Mouse (Mus musculus) layer of hippocampus, adult 8-10 months (tissue): Measurements from ENCODE around the gene St14. TPM values are rescaled to one million over a fixed set of nuclear protein-coding genes. Genes with fewer than 3 reads are reported as not detected.
"Not testable (repeated sequence)": the region's sequence is repeated elsewhere in the genome, so short reads cannot be mapped to it uniquely, and the experiment has no call there.

ENCODE experiments used
- DNase-seq, 2 experiments: peaks; one replicate each; pipeline ENCODE4 v3.0.0; 2022; ENCODE audit warnings: low spot score in 2 of 2
- total RNA-seq, 4 experiments: library from RNA; stranded (reverse); gene quantifications; 2 replicates each; pipeline ENCODE4 v1.2.4; 2022

Gene St14
- total RNA-seq = 10 to 100 TPM in 1 of 4 experiments, 1 to 10 TPM in 1, under 1 TPM in 2; 0.70 to 14.8 (median 5.4) TPM

DNA sequence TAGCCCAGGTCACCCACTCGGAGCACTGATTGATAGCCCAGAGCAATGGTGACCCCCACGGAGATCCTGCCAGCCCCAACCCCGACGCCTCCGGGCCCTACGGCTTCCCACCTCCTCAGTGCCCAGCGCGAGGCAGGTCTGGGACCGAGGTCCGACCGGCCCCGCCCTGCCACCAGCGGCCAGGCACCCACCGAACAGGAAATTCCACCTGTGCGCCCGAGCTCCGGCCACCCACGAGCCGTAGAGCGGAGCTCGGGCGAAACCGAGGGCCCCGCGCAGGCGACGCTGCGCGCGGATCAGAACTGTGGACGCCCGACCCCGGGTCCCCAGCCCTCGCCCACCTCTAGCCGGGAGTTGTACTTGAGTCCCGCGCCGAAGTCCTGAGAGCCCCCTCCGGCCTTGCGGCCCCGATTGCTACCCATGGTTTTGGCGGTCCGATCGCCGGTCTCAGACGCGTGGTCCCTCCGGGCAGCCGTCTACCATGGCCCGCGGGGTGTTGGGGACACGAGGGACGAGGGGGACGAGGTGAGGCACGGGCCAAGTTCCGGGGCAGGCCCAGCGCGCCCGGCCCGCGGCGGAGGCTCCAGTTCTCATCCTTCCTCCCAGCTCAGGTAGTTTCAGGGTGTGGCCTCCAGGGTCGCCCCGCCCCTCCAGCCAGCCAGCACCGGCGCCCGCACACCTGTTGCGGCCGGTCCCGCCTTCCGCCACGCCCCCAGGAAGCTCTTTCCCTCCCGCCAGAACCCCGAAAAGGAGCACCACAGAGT, at the start of gene St14:
TSS of gene St14 (minus strand) at position 649 of the 764 bp plus-strand sequence.
- no peak for DNase-seq

DNA sequence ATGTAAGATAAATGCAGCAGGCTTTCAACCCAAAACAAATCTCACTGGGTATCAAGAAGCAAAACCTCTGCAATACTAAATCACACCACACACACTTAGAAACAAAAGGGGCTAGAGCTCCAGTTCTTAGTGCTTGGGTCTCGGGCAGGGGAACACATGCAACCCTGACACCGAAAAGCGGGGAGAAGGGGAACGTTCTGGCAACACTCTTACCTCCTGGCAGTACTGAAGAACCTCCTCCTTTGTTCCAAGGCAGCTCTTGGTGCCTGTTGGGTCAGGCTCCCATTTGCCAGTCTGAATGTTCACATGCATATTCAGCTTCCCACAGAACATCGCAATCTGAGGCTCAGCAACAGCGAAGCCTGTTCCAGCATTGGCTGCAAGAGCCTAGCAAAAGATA, 46.0 kb upstream of the St14 start:
- no peak for DNase-seq

DNA sequence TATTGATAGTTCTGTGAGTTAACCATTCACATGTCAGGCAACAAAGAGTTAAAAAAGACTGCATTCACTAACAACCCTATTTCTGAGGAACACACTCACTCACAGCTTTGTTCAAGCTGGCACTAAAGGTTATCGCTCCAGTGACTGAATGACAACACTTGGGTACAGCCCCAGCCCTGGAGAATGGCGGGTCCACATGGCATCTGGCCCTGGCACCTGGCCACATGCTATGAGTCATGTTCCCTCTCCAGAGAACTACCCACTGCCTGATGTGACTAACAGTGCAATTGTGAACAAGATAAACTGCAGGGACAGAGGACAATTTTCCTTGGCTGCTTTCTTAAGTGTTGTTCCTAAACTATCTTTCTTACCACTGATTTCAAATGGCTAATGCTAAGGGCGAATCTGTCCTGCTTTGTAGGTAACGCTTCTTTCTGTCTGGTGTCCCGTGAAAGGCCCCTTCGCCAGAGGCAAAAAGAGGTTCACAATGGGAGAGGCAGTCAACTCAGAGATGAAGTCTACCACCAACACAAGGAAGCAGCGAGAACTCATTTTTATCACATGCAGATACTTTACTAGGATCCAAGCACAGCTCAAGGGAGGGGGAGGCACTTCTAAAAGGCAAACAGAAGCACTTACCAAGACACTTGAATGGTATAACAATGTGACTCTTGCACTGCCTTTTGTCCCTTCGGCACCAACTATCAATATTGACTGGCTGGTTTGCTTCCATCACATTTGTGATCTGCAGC, 44.9 kb upstream of the St14 start:
- DNase-seq = peak; percentile 88 to 91

DNA sequence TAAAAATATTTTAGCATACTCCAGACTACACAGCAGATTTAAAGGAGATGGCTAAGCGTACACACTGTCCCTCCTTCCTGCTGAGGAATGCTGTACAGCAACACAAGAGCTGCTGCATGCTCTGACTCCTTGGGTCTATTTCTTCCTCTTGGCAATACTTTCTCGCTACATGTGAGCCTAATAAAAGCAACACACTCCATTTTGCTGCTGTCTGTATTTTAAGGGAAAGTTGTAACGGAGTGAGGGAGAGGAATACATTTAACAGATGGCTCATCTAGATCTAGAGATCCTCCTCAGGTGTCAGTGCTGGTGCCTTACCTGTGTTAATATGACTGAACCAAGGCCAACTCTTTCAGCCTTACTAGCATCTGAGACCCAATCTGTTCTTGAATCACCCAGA, 44.3 kb upstream of the St14 start:
- no peak for DNase-seq

DNA sequence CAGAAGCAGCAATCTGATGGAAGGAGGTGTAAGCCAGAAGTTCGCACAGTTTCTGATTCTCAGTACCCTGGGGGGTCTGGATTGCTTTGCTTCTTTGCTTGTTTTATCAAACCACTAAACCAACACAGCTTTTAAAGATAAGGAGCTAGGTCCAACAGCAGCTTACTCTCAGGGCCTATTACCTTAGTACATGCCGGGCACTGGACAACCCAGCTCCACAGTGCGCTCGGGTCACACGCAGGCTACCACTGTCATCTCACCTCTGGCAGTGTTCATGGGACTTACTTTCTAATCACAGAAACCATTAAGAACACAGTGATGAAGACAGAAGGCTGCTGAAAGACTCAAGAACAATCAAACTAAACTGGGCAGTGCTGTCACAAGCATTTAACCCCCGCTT, 43.7 kb upstream of the St14 start:
- DNase-seq = no peak

DNA sequence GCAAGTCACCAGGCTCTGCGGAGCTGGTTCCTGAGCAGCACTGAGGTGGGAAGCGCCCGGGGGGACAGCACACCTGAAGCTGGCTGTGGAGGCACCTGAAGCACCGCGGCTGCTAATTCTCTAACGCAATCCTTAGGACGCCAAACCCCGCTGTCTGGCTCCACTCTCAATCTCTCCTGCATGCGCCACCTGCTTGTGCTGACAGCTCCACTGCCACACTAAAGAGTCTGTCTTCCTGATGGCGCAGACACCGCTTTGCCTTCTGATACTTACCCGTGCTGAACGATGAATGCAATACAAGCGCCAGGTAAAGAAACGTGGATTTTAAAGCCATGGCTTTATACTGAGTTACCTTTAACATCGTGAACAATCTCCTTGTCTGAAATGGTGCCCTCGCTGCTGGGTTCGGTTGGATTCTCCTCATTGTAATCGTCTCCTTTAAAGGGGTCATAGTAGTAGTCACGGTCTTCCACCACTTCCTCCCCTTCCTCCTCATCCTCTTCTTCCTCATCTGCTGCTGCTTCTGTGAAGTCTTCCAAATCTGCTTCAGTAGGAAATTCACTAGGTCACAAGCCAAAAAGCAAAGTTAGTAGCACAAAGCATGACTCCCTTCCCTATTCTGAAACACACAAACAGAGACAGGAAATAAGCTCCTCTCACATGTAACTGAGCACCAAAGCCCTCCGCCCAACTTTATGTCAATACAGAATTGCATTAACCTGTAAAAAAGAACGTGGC, 36.9 kb upstream of the St14 start:
- no peak for DNase-seq

DNA sequence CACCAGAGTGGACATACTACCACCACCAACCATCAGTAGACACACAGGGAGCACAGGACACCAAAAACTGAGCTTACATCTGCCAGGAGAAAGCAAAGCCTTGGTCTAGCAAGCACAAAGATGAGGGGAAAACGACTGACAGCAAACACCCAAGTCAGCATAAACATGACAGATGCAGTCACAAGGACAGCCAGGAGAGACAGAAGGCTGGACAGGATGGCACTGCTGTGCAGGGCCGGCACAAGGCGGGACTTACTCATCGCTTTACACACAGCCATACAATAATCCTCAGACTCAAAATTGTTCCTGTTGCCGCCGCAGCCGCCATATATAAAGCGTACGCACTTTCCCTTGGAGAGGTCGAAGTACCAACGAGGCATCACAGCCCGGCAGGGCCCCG, 35.7 kb upstream of the St14 start:
- no peak for DNase-seq

DNA sequence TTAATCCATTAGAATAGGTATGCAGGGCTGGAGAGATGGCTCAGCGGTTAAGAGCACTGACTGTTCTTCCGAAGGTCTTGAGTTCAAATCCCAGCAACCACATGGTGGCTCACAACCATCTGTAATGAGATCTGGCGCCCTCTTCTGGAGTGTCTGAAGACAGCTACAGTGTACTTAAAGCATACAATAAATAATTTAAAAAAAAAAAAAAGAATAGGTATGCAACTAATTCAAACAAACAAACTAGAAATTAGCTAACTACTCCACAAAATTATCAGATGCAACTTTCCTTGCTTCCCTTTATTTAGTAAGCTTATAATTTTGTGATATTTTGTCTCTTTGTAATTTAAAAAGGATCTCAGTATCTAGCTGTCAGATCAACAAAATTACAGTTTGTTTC, 33.9 kb upstream of the St14 start:
- DNase-seq = not testable (repeated sequence)

DNA sequence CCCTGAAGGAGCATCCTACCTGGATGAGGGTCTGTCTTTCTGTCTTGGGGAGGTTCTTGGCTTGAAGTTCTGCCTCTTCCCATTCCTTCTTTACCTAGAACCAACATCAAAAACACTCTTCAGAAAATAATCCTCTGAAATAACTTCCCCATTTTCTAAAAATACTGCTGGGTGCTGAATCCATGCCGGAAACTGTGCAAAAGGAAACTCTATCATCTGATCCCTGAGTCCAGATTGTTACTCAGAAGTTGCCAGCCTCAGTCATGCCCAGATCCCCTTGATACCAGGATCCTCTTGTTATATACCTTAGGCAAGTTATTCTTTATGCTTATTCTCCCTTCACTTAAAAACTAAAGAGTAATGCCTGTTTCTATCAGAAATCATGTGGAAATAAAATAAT, 31.7 kb upstream of the St14 start:
- DNase-seq = no peak

DNA sequence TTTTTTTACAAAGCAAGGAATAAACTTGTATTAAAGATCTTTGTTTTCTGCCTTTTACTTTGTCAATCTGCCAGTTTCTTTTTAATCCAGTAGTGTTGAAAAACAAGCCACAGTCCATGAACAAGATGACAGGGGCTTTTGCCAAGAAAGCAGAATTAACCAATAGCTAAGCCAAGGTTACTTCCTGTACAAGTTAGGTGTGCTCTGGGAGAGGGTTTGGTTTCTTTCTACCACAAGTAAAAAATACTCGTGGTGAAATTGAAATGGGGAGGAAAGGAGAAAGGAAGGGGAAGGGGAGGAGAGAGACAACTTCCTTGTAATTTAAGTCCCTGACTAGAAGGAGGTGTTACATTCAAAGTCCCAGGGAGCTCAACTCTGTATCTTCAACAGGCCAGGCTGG, 31.3 kb upstream of the St14 start:
- DNase-seq = no peak

DNA sequence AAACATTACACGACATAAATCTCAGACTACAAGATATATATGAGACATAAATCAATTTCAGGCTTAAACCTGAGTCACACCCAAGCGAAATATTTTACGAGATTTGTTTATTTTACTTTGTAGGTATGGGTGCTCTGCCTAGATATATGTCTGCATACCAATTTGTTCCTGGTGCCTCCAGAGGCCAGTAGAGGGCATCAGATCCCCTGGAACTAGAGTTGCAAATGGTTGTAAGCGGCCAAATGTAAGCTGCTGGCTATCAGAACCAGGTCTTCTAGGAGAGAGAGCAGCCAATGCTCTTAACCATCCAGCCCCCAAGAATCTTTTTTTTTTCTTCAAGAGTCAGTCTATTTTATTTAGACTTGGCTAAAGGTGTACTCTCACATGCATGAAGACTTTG, 28.3 kb upstream of the St14 start:
- no peak for DNase-seq

DNA sequence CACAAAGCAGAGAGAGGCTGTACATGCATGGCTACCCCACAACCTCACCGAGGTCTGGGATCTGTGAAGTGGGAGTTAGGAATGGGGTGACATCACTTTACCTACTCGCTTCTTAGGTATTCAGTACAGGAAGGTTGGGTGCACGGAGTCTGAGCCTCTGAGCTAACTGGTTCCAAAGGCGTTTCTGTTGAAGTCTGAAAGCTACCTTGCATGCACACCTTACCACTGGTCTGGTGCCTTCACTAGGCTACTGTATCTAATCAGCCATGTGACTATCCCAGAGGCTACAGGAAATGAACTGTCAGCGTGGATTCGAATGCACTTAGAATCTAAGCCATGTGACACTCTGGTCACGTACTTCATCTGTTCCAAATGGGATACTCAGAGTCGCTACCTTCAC, 24.9 kb upstream of the St14 start:
- DNase-seq = no peak

DNA sequence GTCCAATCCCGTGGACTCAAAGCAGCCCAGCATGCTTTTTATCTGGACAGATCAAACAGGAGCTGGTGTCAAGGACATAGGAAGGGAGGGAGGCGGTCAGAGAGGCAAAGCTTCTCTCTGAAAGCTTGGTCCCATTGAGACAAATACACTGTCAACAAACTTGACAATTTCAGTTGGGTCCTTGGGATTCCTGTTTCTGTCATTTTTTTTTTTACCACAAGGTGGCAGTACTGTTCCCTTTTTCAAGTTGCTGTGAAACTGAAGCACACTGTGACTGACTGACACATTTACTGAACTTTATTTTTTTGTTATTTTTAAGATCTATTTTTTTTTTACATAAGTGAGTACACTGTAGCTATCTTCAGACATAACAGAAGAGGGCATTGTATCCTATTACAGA, 19.4 kb upstream of the St14 start:
- no peak for DNase-seq

DNA sequence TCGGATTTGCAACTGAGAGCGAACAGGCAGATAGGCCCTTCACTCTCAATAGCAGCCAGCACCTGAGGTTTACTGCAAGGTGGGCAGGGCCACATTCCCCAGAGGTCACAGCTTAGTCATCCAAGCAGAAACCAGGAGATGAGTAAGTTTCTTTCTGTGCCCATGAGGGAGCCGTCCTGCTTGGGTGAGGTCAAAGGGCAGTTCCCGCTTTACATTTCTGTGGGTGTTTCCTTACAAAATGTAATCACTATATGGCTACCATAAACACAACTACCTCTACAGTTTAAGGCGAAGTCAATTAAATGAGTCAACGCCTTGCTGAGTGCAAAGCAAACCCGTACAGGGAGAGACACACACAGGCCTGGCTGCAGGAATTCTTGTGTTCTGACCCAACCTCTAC, 16.5 kb upstream of the St14 start:
- DNase-seq = no peak

DNA sequence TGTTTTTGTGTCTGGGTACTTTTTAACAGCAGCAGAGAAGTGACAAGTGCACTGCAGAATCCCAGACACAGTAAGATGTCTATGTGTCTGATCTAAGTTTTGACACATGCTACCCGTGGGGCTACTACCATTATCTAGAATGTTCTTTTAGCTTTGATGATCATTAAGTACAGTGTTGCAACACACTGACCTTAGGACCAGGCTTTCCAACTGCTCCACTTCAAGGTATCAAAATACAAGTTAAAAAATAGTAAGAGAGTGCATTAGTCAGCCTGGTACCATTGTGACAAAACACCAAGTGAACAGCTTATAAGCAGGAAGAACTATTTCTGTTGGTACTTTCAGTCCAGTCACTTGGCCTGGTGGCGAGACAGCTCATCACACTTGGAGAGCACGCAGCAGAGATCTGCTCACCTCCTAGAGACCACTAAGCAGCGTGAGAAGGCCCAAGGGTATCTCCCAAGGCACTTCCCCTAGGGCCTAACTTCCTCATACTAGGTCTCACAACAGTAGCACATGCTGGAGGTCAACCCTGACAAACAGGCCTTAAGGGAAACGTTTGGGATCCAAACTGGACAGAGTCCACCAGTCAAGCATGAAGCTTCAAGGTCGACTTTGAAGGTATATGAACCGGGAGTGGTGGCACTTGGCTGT, 13.7 kb upstream of the St14 start:
- DNase-seq = no peak

DNA sequence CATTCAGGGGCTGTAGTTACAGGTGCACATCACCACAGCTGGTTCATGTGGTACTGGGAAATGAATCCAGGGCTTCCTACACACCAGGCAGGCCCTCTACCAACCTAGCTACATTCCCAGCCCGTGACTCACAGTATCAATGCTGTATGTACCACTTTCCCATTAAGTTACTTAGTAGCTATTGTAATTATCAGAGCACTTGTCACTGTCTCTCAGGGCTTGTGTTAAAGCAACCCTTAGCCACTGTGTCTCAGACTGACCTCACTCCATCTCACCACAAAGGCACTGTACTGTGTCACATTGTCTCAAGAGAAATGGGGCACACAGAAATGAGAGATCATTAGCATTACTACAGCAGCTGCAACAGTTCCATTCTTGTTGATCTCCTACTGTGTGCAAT, 11.3 kb upstream of the St14 start:
- DNase-seq = no peak

DNA sequence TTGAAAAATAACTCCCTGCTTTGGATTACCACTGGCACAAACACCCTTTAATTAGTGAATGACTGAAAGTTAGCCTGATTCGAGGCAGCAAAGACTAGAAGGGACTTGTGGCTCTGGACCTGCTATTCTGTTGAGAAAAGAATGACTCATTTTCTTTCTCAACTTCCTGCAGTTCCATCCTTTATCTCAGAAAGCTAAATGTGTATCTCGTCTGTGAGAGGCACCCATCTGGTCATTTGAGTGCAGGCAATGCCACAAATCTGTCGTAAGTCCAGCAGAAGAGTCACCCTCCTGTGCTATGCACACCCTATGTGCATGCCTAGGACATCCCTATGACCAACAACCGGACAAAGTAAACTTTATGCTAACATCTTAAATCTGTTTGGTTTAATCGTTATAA, 1.5 kb upstream of the St14 start:
- no peak for DNase-seq

DNA sequence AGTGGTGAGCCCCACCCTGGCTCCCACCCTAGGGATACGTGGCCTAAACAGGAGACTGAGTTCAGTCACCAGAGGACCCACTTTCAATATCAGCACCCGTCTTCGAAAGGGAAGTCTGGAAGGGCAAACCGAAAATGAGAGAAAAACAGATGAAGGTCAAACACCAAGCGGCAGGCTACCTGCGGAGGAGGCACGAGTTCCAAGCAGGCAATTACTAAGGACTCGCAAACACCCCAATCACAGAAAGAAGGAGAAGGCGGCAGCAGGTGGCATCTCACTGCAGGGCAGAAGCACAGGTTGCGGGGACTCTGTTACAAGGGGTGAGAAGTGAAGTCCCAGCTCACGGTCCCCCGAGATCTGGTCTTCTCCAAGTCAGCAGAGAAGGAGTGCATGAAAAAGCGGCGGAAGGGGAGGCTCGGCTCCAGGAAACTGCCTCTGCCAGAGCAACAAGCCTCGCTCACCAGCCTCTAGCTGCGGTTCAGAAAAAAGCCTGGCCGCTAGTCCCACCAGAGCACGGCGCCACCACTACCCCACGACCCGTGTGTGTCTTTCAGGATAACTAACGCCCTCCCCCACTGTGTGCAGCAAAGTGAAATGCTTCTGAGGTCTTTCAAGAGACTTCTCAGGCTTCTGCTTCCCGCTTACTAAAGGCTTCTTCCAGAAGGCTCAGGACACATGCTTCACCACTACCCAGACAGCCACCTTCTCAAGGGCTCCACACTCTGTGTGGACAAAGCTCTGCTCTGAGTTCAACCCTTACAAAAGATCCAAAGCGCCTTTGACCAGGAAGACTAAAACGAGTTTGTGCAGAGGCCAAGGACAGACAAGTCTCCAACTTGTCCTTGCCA, 1.1 kb downstream of the St14 start:
- DNase-seq = no peak

DNA sequence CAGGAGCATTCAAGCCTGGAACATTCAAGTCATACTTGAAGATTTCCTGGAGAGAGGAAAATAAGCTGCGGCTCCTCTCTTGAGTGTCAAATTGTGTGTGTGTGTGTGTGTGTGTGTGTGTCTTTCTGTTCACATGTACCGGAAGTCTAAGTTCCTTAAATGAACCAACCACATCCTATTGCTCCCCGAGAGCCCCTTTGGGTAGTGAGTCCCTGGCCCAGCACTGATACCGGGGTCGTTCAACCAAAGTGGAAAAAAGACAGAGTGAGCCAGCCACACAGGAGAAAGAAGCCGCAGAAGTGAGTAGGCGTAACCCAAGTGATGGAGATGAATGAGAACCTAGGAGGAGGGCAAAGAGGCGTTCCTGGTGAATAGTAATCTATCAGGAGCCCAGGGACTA, 1.7 kb downstream of the St14 start:
- no peak for DNase-seq

DNA sequence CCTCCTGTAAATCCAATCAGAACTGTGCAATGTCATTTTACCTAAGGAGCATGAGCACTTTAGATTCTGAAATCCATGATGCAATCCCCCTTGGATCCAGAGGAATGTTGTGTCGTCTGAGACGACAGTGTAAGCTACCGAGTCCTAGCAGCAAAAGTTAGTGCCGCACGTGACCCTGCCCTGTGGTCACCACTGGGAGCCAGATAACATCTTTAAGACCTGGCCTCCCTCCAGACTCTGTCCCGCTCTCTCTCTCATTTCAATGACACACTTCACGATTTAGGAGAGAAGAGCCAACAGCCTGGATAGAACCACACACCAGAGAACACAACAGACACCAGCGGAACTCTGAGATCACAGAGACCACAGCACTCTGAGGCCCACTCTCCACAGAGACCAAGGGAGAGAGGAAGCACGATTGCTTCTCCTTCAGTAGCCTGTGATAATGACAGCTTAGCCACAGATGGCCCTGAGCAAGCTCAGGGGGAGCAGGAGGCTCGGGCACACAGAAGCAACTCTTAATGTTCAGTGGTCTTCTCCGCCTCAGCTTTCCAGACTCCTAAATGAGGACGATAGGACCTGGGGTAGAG, 3.7 kb downstream of the St14 start:
- DNase-seq = no peak

DNA sequence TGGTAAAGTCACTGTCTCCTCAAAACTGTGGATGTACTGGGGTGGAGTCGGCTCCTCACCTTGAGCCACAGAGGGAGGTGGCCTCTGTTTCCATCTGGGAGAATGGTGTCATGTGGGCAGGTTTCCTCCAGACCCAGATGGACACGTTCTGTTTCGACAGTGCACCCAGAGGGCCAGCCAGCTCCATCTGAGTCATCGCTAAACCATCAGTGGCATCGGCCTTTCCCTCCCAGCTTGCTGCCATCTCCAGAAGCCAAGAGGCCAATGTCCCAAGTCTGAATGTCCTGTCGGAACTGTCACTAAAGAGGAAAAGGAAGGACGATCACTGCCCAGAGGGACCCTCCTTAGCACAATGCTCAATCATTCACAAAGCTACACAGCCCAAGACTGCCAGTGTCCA, 5.6 kb downstream of the St14 start:
- DNase-seq = no peak
